ENCODE assay signal across 9 mouse cellular contexts in the genomic region with DNA sequence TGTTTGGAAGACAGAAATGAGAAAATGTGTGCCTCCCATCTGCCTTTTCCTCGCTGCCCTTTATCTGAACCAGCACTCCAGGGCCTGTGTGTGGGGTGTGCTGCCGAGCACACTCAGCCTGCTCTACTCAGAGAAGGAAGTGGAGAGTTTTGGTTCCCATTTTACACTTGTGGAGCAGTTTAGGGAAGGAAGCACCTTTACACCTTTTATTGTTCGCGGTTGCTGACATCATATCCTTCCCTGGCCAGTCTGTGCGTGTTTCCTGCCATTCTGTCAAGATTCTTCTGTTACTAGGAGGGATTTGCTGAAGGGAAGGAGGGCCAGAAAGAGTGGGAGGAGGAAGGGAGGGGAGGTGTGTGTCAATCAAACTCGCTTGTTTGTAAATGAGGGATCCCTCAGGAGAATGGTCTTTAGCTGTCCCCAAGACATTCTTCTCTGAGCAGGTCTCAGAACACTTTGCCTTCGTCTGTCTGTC.
DNase-seq lines count a peak whose midpoint lies in the region; ATAC-seq lines count a peak whose summit lies in the region.
"Had no signal": no experiment of that assay in that cellular context is flagged by ENCODE, and none has a peak within 500 bp of the region (broad histone marks: within the 10 kb centered on the region; RNA-seq: fewer than 3 reads in every experiment).

No protein-coding gene starts in this region.

- H3K4me2 ChIP-seq in forebrain, embryonic 11.5 days (ENCODE audit: low read depth, low read length, severe bottlenecking), result no peak overlapping the region
- no peak overlapping the region for H3K4me2 ChIP-seq in forebrain, embryonic 14.5 days (ENCODE audit: low read length)
- H3K4me2 ChIP-seq in heart, embryonic 12.5 days, result peak overlapping the region; percentile 41
- H3K4me2 ChIP-seq: limb, embryonic 12.5 days had no signal

- H3K27ac ChIP-seq in forebrain, embryonic 11.5 days (ENCODE audit: low read depth, low read length), result no peak overlapping the region
- H3K27ac ChIP-seq in forebrain, embryonic 14.5 days (ENCODE audit: low read depth, low read length), result no peak overlapping the region
- H3K27ac ChIP-seq in heart, embryonic 12.5 days (ENCODE audit: poor library complexity, severe bottlenecking), result peak overlapping the region; percentile 74
- H3K27ac ChIP-seq: limb, embryonic 12.5 days had no signal

- H3K4me3 ChIP-seq in forebrain, embryonic 11.5 days (ENCODE audit: low read depth, low read length), result no peak overlapping the region
- no peak overlapping the region for H3K4me3 ChIP-seq in forebrain, embryonic 14.5 days (ENCODE audit: low read depth, low read length)
- H3K4me3 ChIP-seq in heart, embryonic 12.5 days, result no peak overlapping the region
- H3K4me3 ChIP-seq: limb, embryonic 12.5 days had no signal

- DNase-seq in forebrain, embryonic 11.5 days (ENCODE audit: low spot score), result no peak
- no peak for DNase-seq in forebrain, embryonic 14.5 days (ENCODE audit: low spot score)
- peak; percentile 48 for DNase-seq in right cerebral cortex, postnatal 25 days
- DNase-seq in right cerebral cortex, postnatal 4 days, result no peak
- peak; percentile 53 to 70 for DNase-seq in kidney, postnatal 25 days
- DNase-seq in thymus, postnatal 4 days, result peak; percentile 7

- 0 out of 2 replicates have a peak, but pooled peaks cover 1% of the 10 kb centered on the region for H3K4me1 ChIP-seq in forebrain, embryonic 11.5 days (replicated peaks; ENCODE audit: control insufficient read depth, insufficient read depth, low read length)
- peaks cover 8% of the 10 kb centered on the region; the same call in 1 of the 2 replicates for H3K4me1 ChIP-seq in forebrain, embryonic 14.5 days (ENCODE audit: control insufficient read depth, insufficient read depth, low read length)
- peaks cover 34% of the 10 kb centered on the region for H3K4me1 ChIP-seq in heart, embryonic 12.5 days (replicated peaks)

- H3K36me3 ChIP-seq in forebrain, embryonic 11.5 days (ENCODE audit: control insufficient read depth, insufficient read depth, low read length), result no peaks in the 10 kb centered on the region
- H3K36me3 ChIP-seq in forebrain, embryonic 14.5 days (ENCODE audit: control insufficient read depth, insufficient read depth, low read length), result no peaks in the 10 kb centered on the region
- H3K36me3 ChIP-seq in heart, embryonic 12.5 days, result peaks cover 8% of the 10 kb centered on the region; the same call in 1 of the 2 replicates
- H3K36me3 ChIP-seq: limb, embryonic 12.5 days had no signal

- peak; percentile 31; the same call in 1 of the 2 replicates for ATAC-seq in forebrain, embryonic 11.5 days (replicated peaks; ENCODE audit: low FRiP score)
- no peak for ATAC-seq in forebrain, embryonic 14.5 days
- peak; percentile 82 for ATAC-seq in heart, embryonic 12.5 days (ENCODE audit: insufficient number of reproducible peaks, low FRiP score)
- ATAC-seq in megakaryocyte progenitor cell, adult 5-6 weeks (replicated peaks; ENCODE audit: poor library complexity), result peak; percentile 90

- H3K9me3 ChIP-seq in forebrain, embryonic 11.5 days (ENCODE audit: control insufficient read depth, low read length), result no peaks in the 10 kb centered on the region
- H3K9me3 ChIP-seq in forebrain, embryonic 14.5 days (replicated peaks; ENCODE audit: control insufficient read depth, low read length), result no peaks in the 10 kb centered on the region
- H3K9me3 ChIP-seq in heart, embryonic 12.5 days (replicated peaks), result no peaks in the 10 kb centered on the region
- H3K9me3 ChIP-seq: limb, embryonic 12.5 days had no signal

- H3K27me3 ChIP-seq in forebrain, embryonic 11.5 days (ENCODE audit: control insufficient read depth, insufficient read depth, low read length), result peaks cover 2% of the 10 kb centered on the region; the same call in 1 of the 2 replicates
- H3K27me3 ChIP-seq in forebrain, embryonic 14.5 days (replicated peaks; ENCODE audit: control insufficient read depth, insufficient read depth, low read length), result no peaks in the 10 kb centered on the region
- H3K27me3 ChIP-seq in heart, embryonic 12.5 days (replicated peaks), result no peaks in the 10 kb centered on the region
- H3K27me3 ChIP-seq: limb, embryonic 12.5 days had no signal

- 0 out of 2 replicates have a peak overlapping the region, but pooled peaks have one; percentile 8 for H3K9ac ChIP-seq in forebrain, embryonic 11.5 days (ENCODE audit: low read length)
- no peak overlapping the region for H3K9ac ChIP-seq in forebrain, embryonic 14.5 days (ENCODE audit: low read length)
- 0 out of 2 replicates have a peak overlapping the region, but pooled peaks have one; percentile 4 for H3K9ac ChIP-seq in heart, embryonic 12.5 days
- H3K9ac ChIP-seq: limb, embryonic 12.5 days had no signal

- WGBS in forebrain, embryonic 11.5 days, result 42% methylated on average over 7 of the region's 7 CpGs
- 48% methylated on average over 7 of the region's 7 CpGs for WGBS in forebrain, embryonic 14.5 days
- WGBS in heart, embryonic 12.5 days, result 15% methylated on average over 7 of the region's 7 CpGs

Comparison
In these comparisons a context has a peak if more than half of its experiments do, and no peak if none do; other contexts are left out.
1. DNase-seq: peak in right cerebral cortex, postnatal 25 days (single experiment), kidney, postnatal 25 days (2 of 2) and thymus, postnatal 4 days (single experiment); none in forebrain, embryonic 11.5 days (single experiment), forebrain, embryonic 14.5 days (single experiment) and right cerebral cortex, postnatal 4 days (single experiment).